Mouse (Mus musculus) 3T3-L1 (cell line): ENCODE data around the gene Snupn.

Source experiments
- DNase-seq: peaks from one replicate; pipeline ENCODE4 v3.0.0-alpha.2; 2015; ENCODE audit warnings: low read depth, low spot score

Gene Snupn

GRCm38 (mm10) chr9:57012393-57012792, 61.7 kb downstream of the Snupn start:
- no peak for DNase-seq

GRCm38 (mm10) chr9:57012895-57013294, 62.2 kb downstream of the Snupn start:
- DNase-seq: no peak

- peak; percentile 37 for DNase-seq
Observed at GRCm38 (mm10) chr9:57013756-57014155, 63.1 kb downstream of the Snupn start.

- no peak for DNase-seq
Observed at GRCm38 (mm10) chr9:57014766-57015165, 64.1 kb downstream of the Snupn start.

- no peak for DNase-seq
Observed at GRCm38 (mm10) chr9:57017631-57018030, 67.0 kb downstream of the Snupn start.

- peak; percentile 78 for DNase-seq
Observed at GRCm38 (mm10) chr9:57031756-57032155, 81.1 kb downstream of the Snupn start.
